Mouse (Mus musculus) myocyte (in vitro differentiated cells): ENCODE data around the gene Trnt1.

Experiments used
- CEBPB ChIP-seq: IDR thresholded peaks from 2 replicates; pipeline ENCODE4 v1.6.1; 2011; ENCODE audit warnings: mild to moderate bottlenecking, moderate library complexity; ENCODE audit not compliant: poor library complexity, insufficient read depth, severe bottlenecking
- MAX ChIP-seq: IDR thresholded peaks from one replicate; pipeline ENCODE4 v1.6.1; 2011; ENCODE audit warnings: low read depth, mild to moderate bottlenecking, control low read depth
- MYOG ChIP-seq, 3 experiments: IDR thresholded peaks; one replicate each; pipeline ENCODE4 v1.6.1; 2011; ENCODE audit warnings: control low read depth in 2 of 3, low read depth in 2 of 3, mild to moderate bottlenecking in 2 of 3; ENCODE audit not compliant: insufficient read length in 2 of 3, control insufficient read depth in 1 of 3, insufficient read depth in 1 of 3
- POLR2A ChIP-seq: IDR thresholded peaks from one replicate; pipeline ENCODE4 v1.6.1; 2011; ENCODE audit warnings: low read depth, mild to moderate bottlenecking, control low read depth, moderate library complexity; ENCODE audit not compliant: insufficient read length
- POLR2AphosphoS2 ChIP-seq: IDR thresholded peaks from one replicate; pipeline ENCODE4 v1.6.1; 2011; ENCODE audit warnings: low read depth, control low read depth; ENCODE audit not compliant: insufficient read length
- TCF12 ChIP-seq: IDR thresholded peaks from one replicate; pipeline ENCODE4 v1.6.1; 2011; ENCODE audit warnings: mild to moderate bottlenecking, control low read depth; ENCODE audit not compliant: poor library complexity, insufficient read depth, severe bottlenecking
- USF1 ChIP-seq: IDR thresholded peaks from one replicate; pipeline ENCODE4 v1.6.1; 2011; ENCODE audit warnings: low read depth, mild to moderate bottlenecking, control low read depth, moderate library complexity

GRCm38 (mm10) chr6:106766774-106767173 lies 2.1 kb upstream of the Trnt1 start:
- TF ChIP-seq MYOG (IDR thresholded peaks at IDR 0.05; ENCODE audit: control insufficient read depth in 1 of 3, insufficient read depth in 1 of 3, insufficient read length in 2 of 3, low read depth in 2 of 3) (no peak), POLR2A (no peak), POLR2AphosphoS2 (no peak), USF1 (no peak), TCF12 (no peak), MAX (no peak), CEBPB (no peak)
